Mouse (Mus musculus): ENCODE measurements around the gene Shb. TPM values are rescaled to one million over a fixed set of nuclear protein-coding genes. Genes with fewer than 3 reads are reported as not detected.
"Not testable (repeated sequence)": the region's sequence is repeated elsewhere in the genome, so short reads cannot be mapped to it uniquely, and the experiment has no call there.

Gene Shb
- polyA plus RNA-seq, 2 experiments, result 5.0 to 8.8 TPM

DNA sequence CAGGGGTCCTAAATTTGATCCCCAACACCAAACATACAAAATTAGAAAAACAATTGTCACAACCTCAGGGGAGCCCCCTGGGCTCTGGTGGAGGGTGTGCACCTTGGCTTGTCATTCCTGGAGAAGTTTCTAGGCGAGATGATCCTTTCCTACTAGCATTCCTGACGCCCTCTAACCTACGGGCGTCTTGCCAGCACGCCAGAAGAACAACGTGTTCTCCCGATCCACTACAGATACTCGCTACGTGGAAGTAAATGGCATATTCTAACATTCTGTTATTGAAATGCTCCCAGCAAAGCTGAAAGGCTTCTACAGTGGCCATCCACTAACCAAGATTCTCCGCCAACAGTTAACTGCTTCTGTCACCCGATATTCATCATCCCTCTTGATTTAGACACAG, 139.7 kb downstream of the Shb start:
- Histone ChIP-seq H3K4me3 (ENCODE audit: insufficient read depth in 1 of 2, low read depth in 2 of 2, low read length in 2 of 2) (no peak overlapping the region), H3K36me3 (replicated peaks; ENCODE audit: control insufficient read depth, insufficient read depth, low read depth) (peaks cover 20% of the 10 kb centered on the region), H3K9me3 (ENCODE audit: control insufficient read depth, low read length) (no peaks in the 10 kb centered on the region), H3K27ac (no peak overlapping the region), H3K4me2 (ENCODE audit: low read depth) (no peak overlapping the region), H3K4me1 (replicated peaks; ENCODE audit: control insufficient read depth in 2 of 2, insufficient read depth in 2 of 2, low read length in 1 of 2) (no peaks in the 10 kb centered on the region), H3K27me3 (ENCODE audit: control insufficient read depth, insufficient read depth, low read length) (no peaks in the 10 kb centered on the region), H3K9ac (replicated peaks) (no peak overlapping the region)
- TF ChIP-seq CTCF (IDR thresholded peaks at IDR 0.05; ENCODE audit: low read depth) (no peak), EP300 (IDR thresholded peaks at IDR 0.05; ENCODE audit: low read depth) (no peak)
- WGBS (ENCODE audit: insufficient replicate concordance), result 59% methylated on average over 11 of the region's 11 CpGs
- no peak for DNase-seq (ENCODE audit: low read depth in 3 of 3, low spot score in 3 of 3)
- ATAC-seq (ENCODE audit: insufficient read depth), result no peak

DNA sequence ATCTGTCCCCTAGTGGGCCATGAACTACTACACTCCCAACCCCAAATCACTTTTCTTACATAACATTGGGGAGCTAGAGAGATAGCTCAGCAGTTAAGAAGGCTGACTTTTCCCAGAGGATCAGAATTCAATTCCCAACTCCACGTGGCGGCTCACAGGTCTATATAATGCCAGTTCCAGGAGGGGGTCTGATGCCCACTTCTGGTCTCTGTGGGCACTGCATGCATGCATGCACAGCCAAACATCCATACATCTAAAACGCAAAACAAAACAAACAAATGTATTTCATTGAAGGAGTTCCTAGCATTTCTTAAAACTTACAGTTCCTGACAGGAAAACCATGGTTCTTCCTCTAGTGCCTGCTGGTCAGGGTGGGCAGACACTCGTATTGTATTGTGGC, 140.2 kb downstream of the Shb start:
- Histone ChIP-seq H3K9ac (replicated peaks) (no peak overlapping the region), H3K27me3 (ENCODE audit: control insufficient read depth, insufficient read depth, low read length) (no peaks in the 10 kb centered on the region), H3K36me3 (replicated peaks; ENCODE audit: control insufficient read depth, insufficient read depth, low read depth) (peaks cover 16% of the 10 kb centered on the region), H3K4me2 (ENCODE audit: low read depth) (no peak overlapping the region), H3K4me1 (replicated peaks; ENCODE audit: control insufficient read depth in 2 of 2, insufficient read depth in 2 of 2, low read length in 1 of 2) (no peaks in the 10 kb centered on the region), H3K27ac (no peak overlapping the region), H3K4me3 (ENCODE audit: insufficient read depth in 1 of 2, low read depth in 2 of 2, low read length in 2 of 2) (no peak overlapping the region), H3K9me3 (ENCODE audit: control insufficient read depth, low read length) (no peaks in the 10 kb centered on the region)
- WGBS (ENCODE audit: insufficient replicate concordance), result 61% methylated on average over 4 of the region's 4 CpGs
- DNase-seq (ENCODE audit: low read depth in 3 of 3, low spot score in 3 of 3) (no peak), ATAC-seq (ENCODE audit: insufficient read depth) (no peak)
- TF ChIP-seq CTCF (IDR thresholded peaks at IDR 0.05; ENCODE audit: low read depth) (peak; percentile 50), EP300 (IDR thresholded peaks at IDR 0.05; ENCODE audit: low read depth) (no peak)

DNA sequence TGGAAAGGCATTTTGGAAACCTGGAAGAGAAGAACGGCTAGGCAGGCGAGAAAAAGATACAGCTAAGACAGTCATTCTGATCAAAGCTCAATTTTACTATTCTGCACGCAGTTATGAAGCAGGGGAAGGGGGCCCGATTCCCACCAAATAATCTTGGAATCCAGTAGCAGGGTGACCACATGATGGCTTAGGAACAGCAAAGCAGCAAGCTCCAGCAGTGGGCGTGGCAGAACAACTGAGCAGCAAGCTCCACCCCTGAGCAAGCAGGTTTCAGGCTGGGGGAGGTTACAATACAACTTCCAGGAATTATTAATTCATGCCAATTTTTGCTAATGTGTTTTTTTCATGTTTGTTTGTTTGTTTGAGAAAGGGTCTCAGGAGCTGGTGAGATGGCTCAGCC, 145.0 kb downstream of the Shb start:
- 77% methylated on average over 5 of the region's 5 CpGs for WGBS (ENCODE audit: insufficient replicate concordance)
- not testable (repeated sequence) for H3K4me2 ChIP-seq (ENCODE audit: low read depth); H3K27ac ChIP-seq; ATAC-seq (ENCODE audit: insufficient read depth); H3K4me3 ChIP-seq (ENCODE audit: insufficient read depth in 1 of 2, low read depth in 2 of 2, low read length in 2 of 2); H3K36me3 ChIP-seq (replicated peaks; ENCODE audit: control insufficient read depth, insufficient read depth, low read depth); H3K27me3 ChIP-seq (ENCODE audit: control insufficient read depth, insufficient read depth, low read length); DNase-seq (ENCODE audit: low read depth in 3 of 3, low spot score in 3 of 3); H3K4me1 ChIP-seq (replicated peaks; ENCODE audit: control insufficient read depth in 2 of 2, insufficient read depth in 2 of 2, low read length in 1 of 2); H3K9ac ChIP-seq (replicated peaks); H3K9me3 ChIP-seq (ENCODE audit: control insufficient read depth, low read length)

DNA sequence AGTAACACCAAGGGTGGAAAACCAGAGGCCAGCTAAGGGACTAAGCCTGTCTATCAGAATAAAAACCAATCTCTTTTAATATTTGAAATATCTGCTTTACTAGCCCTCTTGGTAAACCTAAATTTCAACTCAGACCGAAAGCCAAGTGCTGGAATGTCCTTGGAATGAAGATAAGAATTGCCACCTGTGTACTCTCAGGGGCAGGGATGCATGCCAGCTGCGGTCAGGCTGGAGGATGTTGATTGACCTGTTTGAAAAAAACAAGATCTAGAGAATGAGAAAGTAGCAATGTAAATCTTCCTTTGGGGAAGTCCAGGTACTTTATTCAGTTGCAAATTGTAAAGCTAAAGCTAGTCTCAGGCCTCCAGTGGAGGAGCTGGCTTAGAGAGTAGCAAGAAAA, 150.1 kb downstream of the Shb start:
- not testable (repeated sequence) for H3K4me2 ChIP-seq (ENCODE audit: low read depth); H3K4me3 ChIP-seq (ENCODE audit: insufficient read depth in 1 of 2, low read depth in 2 of 2, low read length in 2 of 2); H3K9ac ChIP-seq (replicated peaks); DNase-seq (ENCODE audit: low read depth in 3 of 3, low spot score in 3 of 3); H3K36me3 ChIP-seq (replicated peaks; ENCODE audit: control insufficient read depth, insufficient read depth, low read depth); H3K4me1 ChIP-seq (replicated peaks; ENCODE audit: control insufficient read depth in 2 of 2, insufficient read depth in 2 of 2, low read length in 1 of 2); H3K27me3 ChIP-seq (ENCODE audit: control insufficient read depth, insufficient read depth, low read length); ATAC-seq (ENCODE audit: insufficient read depth); H3K27ac ChIP-seq; H3K9me3 ChIP-seq (ENCODE audit: control insufficient read depth, low read length)
- WGBS (ENCODE audit: insufficient replicate concordance), result 59% methylated on average over 2 of the region's 2 CpGs

DNA sequence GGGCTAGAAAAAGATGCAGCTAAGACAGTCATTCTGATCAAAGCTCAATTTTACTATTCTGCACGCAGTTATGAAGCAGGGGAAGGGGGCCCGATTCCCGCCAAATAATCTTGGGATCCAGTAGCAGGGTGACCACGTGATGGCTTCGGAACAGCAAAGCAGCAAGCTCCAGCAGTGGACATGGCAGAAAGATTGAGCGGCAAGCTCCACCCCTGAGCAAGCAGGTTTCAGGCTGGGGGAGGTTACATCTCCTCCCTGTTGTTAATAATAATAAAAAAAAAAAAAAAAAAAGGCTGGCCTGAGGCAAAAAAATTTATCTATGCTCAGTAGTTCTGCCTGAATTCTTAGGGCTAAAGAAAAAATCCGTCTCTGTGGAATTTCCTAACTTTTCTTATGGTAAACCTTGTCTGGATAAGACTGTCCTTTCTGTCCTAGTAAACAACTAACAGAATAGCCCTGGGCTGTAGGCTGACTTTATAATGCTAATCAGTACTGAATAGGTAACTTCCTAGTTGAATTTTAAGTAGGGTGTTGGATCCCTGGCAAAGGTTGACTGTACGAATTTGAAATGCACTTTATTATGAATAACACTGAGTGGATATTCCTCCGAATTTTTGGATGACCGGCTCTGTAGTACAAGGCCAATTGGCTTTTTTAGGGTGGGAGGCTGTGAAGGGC, 151.2 kb downstream of the Shb start:
- not testable (repeated sequence) for H3K36me3 ChIP-seq (replicated peaks; ENCODE audit: control insufficient read depth, insufficient read depth, low read depth); H3K9ac ChIP-seq (replicated peaks); H3K4me1 ChIP-seq (replicated peaks; ENCODE audit: control insufficient read depth in 2 of 2, insufficient read depth in 2 of 2, low read length in 1 of 2); H3K27me3 ChIP-seq (ENCODE audit: control insufficient read depth, insufficient read depth, low read length); H3K4me3 ChIP-seq (ENCODE audit: insufficient read depth in 1 of 2, low read depth in 2 of 2, low read length in 2 of 2); ATAC-seq (ENCODE audit: insufficient read depth); H3K27ac ChIP-seq; H3K4me2 ChIP-seq (ENCODE audit: low read depth); DNase-seq (ENCODE audit: low read depth in 3 of 3, low spot score in 3 of 3); H3K9me3 ChIP-seq (ENCODE audit: control insufficient read depth, low read length)
- 78% methylated on average over 10 of the region's 10 CpGs for WGBS (ENCODE audit: insufficient replicate concordance)
